Mouse (Mus musculus) midbrain, embryonic 15.5 days (tissue): ENCODE data around the gene Lmo2. TPM values are rescaled to one million over a fixed set of nuclear protein-coding genes. Genes with fewer than 3 reads are reported as not detected.

Experiments
- ATAC-seq: fragments of 200-750 bp; cut with Nextera tagmentation; replicated peaks from 2 replicates; pipeline ENCODE4 v1.8.0; 2017; ENCODE audit warnings: moderate TSS enrichment
- H3K27ac ChIP-seq: fragments of 300-500 bp; sonication (generic); 2 replicates; pipeline ENCODE4 v1.5.1; 2015; ENCODE audit warnings: mild to moderate bottlenecking, inconsistent platforms
- H3K27me3 ChIP-seq: fragments of 300-500 bp; sonication (generic); replicated peaks from 2 replicates; pipeline ENCODE4 v1.6.1; 2015; ENCODE audit warnings: inconsistent platforms
- H3K36me3 ChIP-seq: fragments of 300-500 bp; sonication (generic); replicated peaks from 2 replicates; pipeline ENCODE4 v1.6.1; 2015; ENCODE audit warnings: inconsistent platforms
- H3K4me1 ChIP-seq: fragments of 300-500 bp; sonication (generic); 2 replicates; pipeline ENCODE4 v1.6.1; 2015; ENCODE audit warnings: inconsistent platforms
- H3K4me2 ChIP-seq: fragments of 300-500 bp; sonication (generic); 2 replicates; pipeline ENCODE4 v1.6.1; 2015; ENCODE audit warnings: inconsistent platforms, mild to moderate bottlenecking, moderate library complexity
- H3K4me3 ChIP-seq: fragments of 300-500 bp; sonication (generic); 2 replicates; pipeline ENCODE4 v1.5.1; 2015; ENCODE audit warnings: mild to moderate bottlenecking, inconsistent platforms
- H3K9ac ChIP-seq: fragments of 300-500 bp; sonication (generic); 2 replicates; pipeline ENCODE4 v1.6.1; 2015; ENCODE audit warnings: mild to moderate bottlenecking, inconsistent platforms
- H3K9me3 ChIP-seq: fragments of 300-500 bp; sonication (generic); 2 replicates; pipeline ENCODE4 v1.6.1; 2016; ENCODE audit warnings: inconsistent platforms
- WGBS: fragments of 180-500 bp; shearing (Covaris S2); methylation state at CpG from one replicate; pipeline ENCODE4 v1.1.7; 2015; ENCODE audit warnings: mixed read lengths; 5-methylcytosine and 5-hydroxymethylcytosine counted together
- polyA plus RNA-seq: library from polyadenylated mRNA; unstranded; fragments of >200 nt; fragmentation: Nextera tagmentation; extraction: Ambion mirVana; gene quantifications from 2 replicates; pipeline ENCODE4 v1.2.1, GENCODE M21; 2015

Lmo2 gene
- polyA plus RNA-seq, 1 experiment from 2014 or later: 33.6 TPM

- peaks cover 5% of the 10 kb centered on the region; the same call in 1 of the 2 replicates for H3K4me1 ChIP-seq
- no peaks in the 10 kb centered on the region for H3K9me3 ChIP-seq
- 76% methylated on average over 7 of the region's 7 CpGs for WGBS
- H3K4me3 ChIP-seq: no peak overlapping the region
- no peak overlapping the region for H3K4me2 ChIP-seq
- H3K36me3 ChIP-seq: no peaks in the 10 kb centered on the region
- no peaks in the 10 kb centered on the region for H3K27me3 ChIP-seq
- no peak overlapping the region for H3K27ac ChIP-seq
- no peak overlapping the region for H3K9ac ChIP-seq
- ATAC-seq: no peak
These were observed 26.3 kb upstream of the Lmo2 start for GRCm38 (mm10) chr2:103931511-103931911.

GRCm38 (mm10) chr2:103932025-103932424, 25.8 kb upstream of the Lmo2 start:
- Histone ChIP-seq H3K9me3 (no peaks in the 10 kb centered on the region), H3K9ac (no peak overlapping the region), H3K27me3 (no peaks in the 10 kb centered on the region), H3K27ac (no peak overlapping the region), H3K36me3 (no peaks in the 10 kb centered on the region), H3K4me3 (no peak overlapping the region), H3K4me1 (peaks cover 5% of the 10 kb centered on the region; the same call in 1 of the 2 replicates), H3K4me2 (no peak overlapping the region)
- ATAC-seq: no peak
- 52% methylated on average over 2 of the region's 2 CpGs for WGBS

- H3K9me3 ChIP-seq: no peaks in the 10 kb centered on the region
- WGBS: 75% methylated on average over 9 of the region's 9 CpGs
- peaks cover 5% of the 10 kb centered on the region; the same call in 1 of the 2 replicates for H3K4me1 ChIP-seq
- ATAC-seq: no peak
- no peak overlapping the region for H3K4me2 ChIP-seq
- H3K27me3 ChIP-seq: no peaks in the 10 kb centered on the region
- no peak overlapping the region for H3K27ac ChIP-seq
- H3K36me3 ChIP-seq: no peaks in the 10 kb centered on the region
- no peak overlapping the region for H3K9ac ChIP-seq
- H3K4me3 ChIP-seq: no peak overlapping the region
These were observed 25.3 kb upstream of the Lmo2 start for GRCm38 (mm10) chr2:103932480-103932879.

- WGBS: 38% methylated on average over 7 of the region's 7 CpGs
- no peak for ATAC-seq
- Histone ChIP-seq H3K4me3 (no peak overlapping the region), H3K9me3 (no peaks in the 10 kb centered on the region), H3K4me2 (no peak overlapping the region), H3K36me3 (no peaks in the 10 kb centered on the region), H3K27ac (no peak overlapping the region), H3K4me1 (peaks cover 5% of the 10 kb centered on the region; the same call in 1 of the 2 replicates), H3K9ac (no peak overlapping the region), H3K27me3 (no peaks in the 10 kb centered on the region)
These were observed 23.5 kb upstream of the Lmo2 start for GRCm38 (mm10) chr2:103934270-103934669.

- Histone ChIP-seq H3K4me3 (no peak overlapping the region), H3K36me3 (no peaks in the 10 kb centered on the region), H3K27ac (no peak overlapping the region), H3K27me3 (no peaks in the 10 kb centered on the region), H3K9me3 (no peaks in the 10 kb centered on the region), H3K4me2 (no peak overlapping the region), H3K9ac (no peak overlapping the region), H3K4me1 (peaks cover 5% of the 10 kb centered on the region; the same call in 1 of the 2 replicates)
- no peak for ATAC-seq
- 87% methylated on average over 3 of the region's 3 CpGs for WGBS
These were observed 23.1 kb upstream of the Lmo2 start for GRCm38 (mm10) chr2:103934670-103935069.

GRCm38 (mm10) chr2:103935691-103936435, 21.9 kb upstream of the Lmo2 start:
- H3K9me3 ChIP-seq: no peaks in the 10 kb centered on the region
- H3K27ac ChIP-seq: no peak overlapping the region
- no peak overlapping the region for H3K4me3 ChIP-seq
- H3K9ac ChIP-seq: no peak overlapping the region
- no peak for ATAC-seq
- no peaks in the 10 kb centered on the region for H3K36me3 ChIP-seq
- 54% methylated on average over 10 of the region's 10 CpGs for WGBS
- no peaks in the 10 kb centered on the region for H3K4me1 ChIP-seq
- no peaks in the 10 kb centered on the region for H3K27me3 ChIP-seq
- no peak overlapping the region for H3K4me2 ChIP-seq

GRCm38 (mm10) chr2:103936666-103937065, 21.1 kb upstream of the Lmo2 start:
- ATAC-seq: no peak
- Histone ChIP-seq H3K27me3 (no peaks in the 10 kb centered on the region), H3K36me3 (no peaks in the 10 kb centered on the region), H3K4me2 (no peak overlapping the region), H3K9ac (no peak overlapping the region), H3K4me1 (no peaks in the 10 kb centered on the region), H3K9me3 (no peaks in the 10 kb centered on the region), H3K4me3 (no peak overlapping the region), H3K27ac (no peak overlapping the region)
- 86% methylated on average over 2 of the region's 2 CpGs for WGBS

GRCm38 (mm10) chr2:103937670-103938069, 20.1 kb upstream of the Lmo2 start:
- Histone ChIP-seq H3K27ac (no peak overlapping the region), H3K9me3 (no peaks in the 10 kb centered on the region), H3K36me3 (no peaks in the 10 kb centered on the region), H3K4me3 (no peak overlapping the region), H3K4me1 (no peaks in the 10 kb centered on the region), H3K9ac (no peak overlapping the region), H3K27me3 (no peaks in the 10 kb centered on the region), H3K4me2 (no peak overlapping the region)
- WGBS: 81% methylated on average over 2 of the region's 2 CpGs
- ATAC-seq: no peak

- Histone ChIP-seq H3K36me3 (no peaks in the 10 kb centered on the region), H3K4me2 (no peak overlapping the region), H3K4me1 (no peaks in the 10 kb centered on the region), H3K27me3 (no peaks in the 10 kb centered on the region), H3K9ac (no peak overlapping the region), H3K9me3 (no peaks in the 10 kb centered on the region), H3K27ac (no peak overlapping the region), H3K4me3 (no peak overlapping the region)
- no peak for ATAC-seq
- 76% methylated on average over 1 of the region's 1 CpGs for WGBS
These were observed 19.2 kb upstream of the Lmo2 start for GRCm38 (mm10) chr2:103938573-103938972.

- Histone ChIP-seq H3K4me1 (no peaks in the 10 kb centered on the region), H3K27me3 (no peaks in the 10 kb centered on the region), H3K9ac (no peak overlapping the region), H3K36me3 (no peaks in the 10 kb centered on the region), H3K9me3 (no peaks in the 10 kb centered on the region), H3K4me3 (no peak overlapping the region), H3K27ac (no peak overlapping the region), H3K4me2 (no peak overlapping the region)
- no peak for ATAC-seq
These were observed 18.8 kb upstream of the Lmo2 start for GRCm38 (mm10) chr2:103939003-103939402.

- H3K4me2 ChIP-seq: no peak overlapping the region
- WGBS: 60% methylated on average over 3 of the region's 3 CpGs
- no peak for ATAC-seq
These were observed 16.7 kb upstream of the Lmo2 start for GRCm38 (mm10) chr2:103941085-103941484.

GRCm38 (mm10) chr2:103944859-103945258, 12.9 kb upstream of the Lmo2 start:
- WGBS: 84% methylated on average over 2 of the region's 2 CpGs

More at GRCm38 (mm10) chr2:103941085-103941484, 16.7 kb upstream of the Lmo2 start:
- no peaks in the 10 kb centered on the region for H3K36me3 ChIP-seq
- H3K4me3 ChIP-seq: no peak overlapping the region
- H3K27me3 ChIP-seq: no peaks in the 10 kb centered on the region
- H3K9ac ChIP-seq: no peak overlapping the region
- no peak overlapping the region for H3K27ac ChIP-seq
- H3K4me1 ChIP-seq: no peaks in the 10 kb centered on the region
- no peaks in the 10 kb centered on the region for H3K9me3 ChIP-seq

GRCm38 (mm10) chr2:103945571-103946092, 12.2 kb upstream of the Lmo2 start:
- 78% methylated on average over 5 of the region's 5 CpGs for WGBS

More at GRCm38 (mm10) chr2:103944859-103945258, 12.9 kb upstream of the Lmo2 start:
- Histone ChIP-seq H3K27ac (no peak overlapping the region), H3K9ac (no peak overlapping the region), H3K36me3 (no peaks in the 10 kb centered on the region), H3K4me2 (no peak overlapping the region), H3K4me1 (no peaks in the 10 kb centered on the region), H3K9me3 (no peaks in the 10 kb centered on the region), H3K4me3 (no peak overlapping the region), H3K27me3 (no peaks in the 10 kb centered on the region)
- no peak for ATAC-seq

More at GRCm38 (mm10) chr2:103945571-103946092, 12.2 kb upstream of the Lmo2 start:
- H3K36me3 ChIP-seq: no peaks in the 10 kb centered on the region
- no peak overlapping the region for H3K4me2 ChIP-seq
- H3K27me3 ChIP-seq: no peaks in the 10 kb centered on the region
- H3K27ac ChIP-seq: no peak overlapping the region
- ATAC-seq: no peak
- H3K9me3 ChIP-seq: no peaks in the 10 kb centered on the region
- H3K4me3 ChIP-seq: no peak overlapping the region
- no peak overlapping the region for H3K9ac ChIP-seq
- H3K4me1 ChIP-seq: no peaks in the 10 kb centered on the region
